Mouse (Mus musculus) thymus, adult 2 months (tissue): ENCODE measurements around the gene Ugt1a8. TPM values are rescaled to one million over a fixed set of nuclear protein-coding genes. Genes with fewer than 3 reads are reported as not detected.
"Not testable (repeated sequence)": the region's sequence is repeated elsewhere in the genome, so short reads cannot be mapped to it uniquely, and the experiment has no call there.

ENCODE experiments used
- DNase-seq: peaks from one replicate; pipeline ENCODE4 v3.0.0; 2021
- H3K27ac ChIP-seq: fragments of 200-500 bp; 2 replicates; pipeline ENCODE4 v1.5.1; 2012; ENCODE audit warnings: low read length, control low read depth; ENCODE audit not compliant: control insufficient read depth, insufficient read depth
- H3K27me3 ChIP-seq: fragments of 200-500 bp; 2 replicates; pipeline ENCODE4 v1.6.1; 2012; ENCODE audit warnings: mild to moderate bottlenecking, low read length, moderate library complexity, mixed read lengths; ENCODE audit not compliant: control insufficient read depth, insufficient read depth
- H3K36me3 ChIP-seq: fragments of 200-500 bp; 2 replicates; pipeline ENCODE4 v1.6.1; 2012; ENCODE audit warnings: mild to moderate bottlenecking, low read length, moderate library complexity; ENCODE audit not compliant: control insufficient read depth, insufficient read depth
- H3K4me1 ChIP-seq: fragments of 200-500 bp; replicated peaks from 2 replicates; pipeline ENCODE4 v1.6.1; 2012; ENCODE audit warnings: low read length; ENCODE audit not compliant: control insufficient read depth, insufficient read depth
- H3K4me3 ChIP-seq: fragments of 200-500 bp; 2 replicates; pipeline ENCODE4 v1.5.1; 2012; ENCODE audit warnings: mild to moderate bottlenecking, low read length, control low read depth, moderate library complexity; ENCODE audit not compliant: control insufficient read depth, insufficient read depth
- CTCF ChIP-seq: fragments of 200-500 bp; IDR thresholded peaks from 2 replicates; pipeline ENCODE4 v1.5.1; 2012; ENCODE audit warnings: mild to moderate bottlenecking, control low read depth, low read length, moderate library complexity, borderline replicate concordance; ENCODE audit not compliant: control insufficient read depth, poor library complexity, insufficient read depth; ENCODE audit errors: extremely low read depth
- POLR2A ChIP-seq: fragments of 200-500 bp; IDR thresholded peaks from 2 replicates; pipeline ENCODE4 v1.6.1; 2012; ENCODE audit warnings: mild to moderate bottlenecking, low read length, control low read depth, moderate library complexity; ENCODE audit not compliant: control insufficient read depth, poor library complexity, insufficient read depth; ENCODE audit errors: extremely low read depth
- WGBS: fragments of 180-500 bp; shearing (Covaris S2); methylation state at CpG from one replicate; pipeline ENCODE4 v1.1.7; 2018; 5-methylcytosine and 5-hydroxymethylcytosine counted together
- polyA plus RNA-seq: library from polyadenylated mRNA; depleted of rRNA; stranded (reverse); fragments of >200 nt; gene quantifications from 2 replicates; pipeline ENCODE4 v1.2.3, GENCODE M21; 2012

The Ugt1a8 gene
- polyA plus RNA-seq, 1 experiment: not detected

DNA sequence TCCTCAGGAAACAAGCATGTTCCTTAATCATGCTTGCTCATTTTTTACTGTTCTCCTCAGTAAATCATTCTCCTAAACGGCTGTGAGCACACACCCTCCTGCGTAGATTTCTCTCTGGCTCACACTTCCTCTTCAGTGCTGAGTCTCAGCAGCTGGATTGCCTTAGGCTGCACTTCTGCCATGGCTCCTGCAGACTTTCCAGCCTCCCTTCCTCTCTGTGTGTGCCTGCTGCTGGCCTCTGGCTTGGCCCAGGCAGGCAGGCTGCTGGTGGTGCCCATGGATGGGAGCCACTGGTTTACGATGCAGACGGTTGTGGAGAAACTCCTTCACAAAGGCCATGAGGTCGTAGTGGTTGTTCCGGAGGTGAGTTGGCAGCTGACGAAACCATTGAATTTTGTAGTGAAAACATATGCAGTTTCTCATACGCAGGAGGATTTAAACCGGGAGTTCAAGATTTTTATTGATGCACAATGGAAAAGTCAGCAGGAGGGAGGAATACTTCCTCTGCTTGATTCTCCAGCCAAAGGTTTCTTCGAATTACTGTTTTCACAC lies 7.4 kb downstream of the Ugt1a8 start, which contains the start of gene Ugt1a7c:
TSS of gene Ugt1a7c (plus strand) at position 122 of the 552 bp plus-strand sequence.
- 11% methylated on average over 10 of the region's 10 CpGs for WGBS
- Histone ChIP-seq H3K27ac (no peak within 1 kb of the TSS), H3K4me3 (0 out of 2 replicates have a peak within 1 kb of the TSS, but pooled peaks have one; percentile 17), H3K27me3 (no peaks in the 10 kb centered on the region), H3K4me1 (peaks cover 3% of the 10 kb centered on the region; the same call in 1 of the 2 replicates), H3K36me3 (no peaks in the 10 kb centered on the region)
- no peak for TF ChIP-seq CTCF
- TF ChIP-seq POLR2A: no peak
- no peak for DNase-seq

DNA sequence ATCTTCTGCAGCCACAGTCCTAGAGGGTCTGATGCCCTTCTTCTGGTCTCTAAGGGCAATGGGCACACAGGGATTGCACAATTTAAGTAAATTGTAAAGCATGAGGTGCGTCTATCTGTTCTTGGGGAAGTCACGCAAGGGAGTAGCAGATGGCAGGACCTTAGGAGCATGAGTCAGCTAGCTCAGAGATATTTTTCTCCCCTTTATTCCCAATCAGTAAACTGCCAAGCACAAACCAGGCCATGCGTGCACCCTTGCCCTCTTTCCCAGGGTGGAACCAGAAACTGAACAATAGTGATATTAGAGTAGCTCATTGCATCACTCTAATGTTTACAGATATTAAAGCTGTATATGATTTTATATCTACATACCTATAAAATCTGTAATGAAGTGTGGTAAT lies 10.9 kb downstream of the Ugt1a8 start:
- H3K4me3 ChIP-seq, H3K36me3 ChIP-seq, H3K27ac ChIP-seq, DNase-seq, H3K27me3 ChIP-seq, H3K4me1 ChIP-seq: not testable (repeated sequence)
- 93% methylated on average over 3 of the region's 3 CpGs for WGBS

DNA sequence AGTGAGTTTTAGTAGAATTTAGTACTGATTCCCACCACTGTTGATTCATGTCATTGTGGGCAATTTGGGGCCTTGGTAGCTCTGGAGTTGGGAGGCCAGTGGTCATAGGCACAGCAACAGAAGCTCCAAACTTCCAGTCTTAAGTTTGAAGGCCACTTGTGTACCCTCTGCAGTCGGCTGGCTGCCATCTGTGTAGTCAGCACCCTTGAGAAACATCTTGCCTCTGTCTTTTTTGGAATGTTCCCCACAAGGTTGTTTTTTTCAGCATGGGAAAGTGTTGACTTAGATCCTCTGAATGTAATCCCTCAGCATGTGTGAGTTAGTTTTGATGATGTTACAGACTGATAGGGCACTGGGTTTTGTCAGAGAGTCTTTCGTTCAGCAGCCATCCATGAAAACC lies 12.1 kb downstream of the Ugt1a8 start:
- not testable (repeated sequence) for H3K27ac ChIP-seq, H3K4me3 ChIP-seq, H3K36me3 ChIP-seq, H3K4me1 ChIP-seq, H3K27me3 ChIP-seq, DNase-seq
- 87% methylated on average over 2 of the region's 2 CpGs for WGBS

GRCm38 (mm10) chr1:88103019-88103418 lies 15.4 kb downstream of the Ugt1a8 start, which contains the start of gene Ugt1a6b:
Gene Ugt1a6b (plus strand): TSS chr1:88103252.
- not testable (repeated sequence) for H3K4me3 ChIP-seq, H3K27me3 ChIP-seq, H3K27ac ChIP-seq, H3K4me1 ChIP-seq, DNase-seq, H3K36me3 ChIP-seq
- WGBS: 43% methylated on average over 3 of the region's 3 CpGs

GRCm38 (mm10) chr1:88103697-88104468 lies 16.3 kb downstream of the Ugt1a8 start:
- H3K27me3 ChIP-seq, H3K4me1 ChIP-seq, H3K27ac ChIP-seq, H3K36me3 ChIP-seq, DNase-seq, H3K4me3 ChIP-seq: not testable (repeated sequence)
- 85% methylated on average over 5 of the region's 5 CpGs for WGBS

DNA sequence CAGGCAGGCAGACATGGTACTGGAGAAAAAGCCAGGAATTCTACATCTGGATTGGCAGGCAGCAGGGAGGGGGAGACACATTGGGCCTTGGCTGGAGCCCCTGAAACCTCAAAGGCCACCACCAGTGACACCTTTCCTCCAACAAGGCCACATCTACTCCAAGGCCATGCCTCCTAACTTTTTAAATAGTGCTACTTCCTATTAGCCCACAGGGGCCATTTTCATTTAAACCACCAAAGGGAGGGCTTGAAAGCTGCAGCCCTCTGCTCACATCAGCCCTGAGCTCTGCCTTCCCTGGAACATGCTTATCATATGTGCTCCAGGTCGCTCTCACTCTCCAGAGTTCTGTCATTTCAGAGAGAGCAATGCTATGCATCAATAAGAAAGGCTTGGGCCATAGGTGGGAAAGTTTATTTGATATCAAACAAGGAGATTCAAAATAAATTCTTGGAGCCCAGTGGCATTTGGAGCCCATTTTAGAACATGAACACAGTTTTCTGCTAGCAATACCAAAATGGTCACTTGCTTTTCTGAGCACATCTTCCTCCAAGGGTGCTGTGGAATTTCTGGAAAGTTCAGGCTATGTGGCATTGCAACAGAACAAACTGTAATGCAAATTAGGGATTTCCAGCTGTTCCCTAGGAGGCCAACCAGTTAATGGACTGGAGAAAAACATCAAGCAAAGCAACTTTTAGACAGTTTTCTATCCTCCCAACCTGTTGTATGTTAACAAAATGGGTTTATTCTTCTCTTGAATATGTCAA lies 17.2 kb downstream of the Ugt1a8 start:
- TF ChIP-seq POLR2A: no peak
- TF ChIP-seq CTCF: no peak
- H3K27me3 ChIP-seq: no peaks in the 10 kb centered on the region
- no peak overlapping the region for H3K27ac ChIP-seq
- H3K4me1 ChIP-seq: no peaks in the 10 kb centered on the region
- no peaks in the 10 kb centered on the region for H3K36me3 ChIP-seq
- 94% methylated on average over 1 of the region's 1 CpGs for WGBS
- DNase-seq: no peak
- H3K4me3 ChIP-seq: no peak overlapping the region

- 85% methylated on average over 2 of the region's 2 CpGs for WGBS
- no peaks in the 10 kb centered on the region for H3K36me3 ChIP-seq
- no peak overlapping the region for H3K27ac ChIP-seq
- H3K4me3 ChIP-seq: no peak overlapping the region
- TF ChIP-seq POLR2A (no peak), CTCF (no peak)
- DNase-seq: no peak
- no peaks in the 10 kb centered on the region for H3K4me1 ChIP-seq
- H3K27me3 ChIP-seq: no peaks in the 10 kb centered on the region
These were observed 18.0 kb downstream of the Ugt1a8 start for GRCm38 (mm10) chr1:88105656-88106055.

GRCm38 (mm10) chr1:88109027-88109557 lies 21.5 kb downstream of the Ugt1a8 start:
- not testable (repeated sequence) for H3K4me1 ChIP-seq, H3K27me3 ChIP-seq, H3K36me3 ChIP-seq, H3K27ac ChIP-seq, H3K4me3 ChIP-seq, DNase-seq
- 86% methylated on average over 2 of the region's 2 CpGs for WGBS

DNA sequence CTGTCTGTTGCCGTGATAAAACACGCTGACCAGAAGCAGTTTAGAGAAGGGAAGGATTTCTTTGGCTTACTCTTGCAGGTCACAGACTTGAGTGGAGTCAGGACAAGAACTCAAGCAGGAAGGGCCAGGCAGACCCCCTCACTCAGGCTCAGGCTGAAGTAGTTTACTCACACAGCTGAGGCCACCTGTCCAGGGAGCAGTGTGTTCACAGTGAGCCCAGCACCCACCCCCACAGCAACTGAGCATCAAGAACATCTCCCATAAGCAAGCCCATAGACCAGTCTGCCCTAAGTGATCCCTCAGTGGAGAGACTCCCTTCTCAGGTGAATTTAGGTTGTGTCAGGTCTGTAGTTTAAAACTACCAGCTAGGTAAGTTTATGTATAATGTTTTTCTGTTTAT lies 22.0 kb downstream of the Ugt1a8 start:
- not testable (repeated sequence) for H3K36me3 ChIP-seq, H3K4me1 ChIP-seq, H3K4me3 ChIP-seq, H3K27me3 ChIP-seq, H3K27ac ChIP-seq, DNase-seq
- WGBS: 91% methylated on average over 2 of the region's 2 CpGs
